Mouse (Mus musculus): ENCODE measurements around the gene Sass6.

DNA sequence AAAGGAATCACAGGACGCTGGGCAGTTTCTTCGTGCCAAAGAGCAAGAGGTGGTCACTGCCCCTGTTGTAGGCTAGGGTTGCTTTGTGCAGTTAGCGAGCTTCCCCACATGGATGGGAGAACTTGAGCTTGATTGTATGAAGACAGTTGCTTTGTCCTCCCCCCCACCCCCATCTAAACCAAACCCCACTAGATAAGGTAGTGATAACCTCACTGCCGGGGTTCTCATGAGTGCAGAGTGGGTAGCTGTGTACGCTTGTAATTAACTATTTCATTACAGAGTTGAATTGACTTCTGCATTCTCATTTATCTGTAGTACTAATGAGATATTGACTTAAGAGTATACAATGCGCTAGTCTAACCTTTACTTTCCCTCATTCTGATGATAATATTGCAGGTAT is 24.1 kb downstream of the Sass6 start:
- TF ChIP-seq E2F4 (IDR thresholded peaks at IDR 0.05; ENCODE audit: insufficient read depth) (no peak), POLR2AphosphoS2 (IDR thresholded peaks at IDR 0.05; ENCODE audit: insufficient read length, low read depth) (no peak), SRF (IDR thresholded peaks at IDR 0.05; ENCODE audit: control insufficient read depth, insufficient read length, low read depth) (no peak)
